Mouse (Mus musculus) cerebellum, adult 2 months (tissue): Measurements from ENCODE around the gene Wscd2.

ENCODE experiments used
- CTCF ChIP-seq: fragments of 200-500 bp; IDR thresholded peaks from 2 replicates; pipeline ENCODE4 v1.5.1; 2011; ENCODE audit warnings: low read depth, mild to moderate bottlenecking, control low read depth, low read length, moderate library complexity, borderline replicate concordance; ENCODE audit not compliant: insufficient read depth
- POLR2A ChIP-seq: fragments of 200-500 bp; IDR thresholded peaks from 2 replicates; pipeline ENCODE4 v1.6.1; 2011; ENCODE audit warnings: low read length, control low read depth, borderline replicate concordance; ENCODE audit not compliant: insufficient read depth

DNA sequence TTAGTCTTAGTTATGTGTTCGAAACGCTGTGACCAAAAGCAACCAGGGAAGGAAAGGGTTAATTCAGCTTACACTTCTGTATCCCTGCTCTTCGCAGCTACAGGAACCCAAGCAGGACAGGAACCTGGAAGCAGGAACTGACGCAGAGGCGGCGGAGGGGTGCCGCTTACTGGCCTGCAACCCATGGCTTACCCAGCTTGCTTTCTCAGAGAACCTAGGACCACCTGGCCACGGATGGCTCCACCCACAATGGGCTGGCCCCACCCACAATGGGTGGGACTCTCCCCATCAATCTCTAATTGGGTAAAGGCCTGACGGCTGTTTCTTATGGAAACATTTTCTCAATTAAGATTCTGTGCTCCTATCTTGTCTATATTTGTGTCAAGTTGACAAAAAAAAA, 106.1 kb downstream of the Wscd2 start:
- TF ChIP-seq POLR2A (no peak), CTCF (no peak)
